Mouse (Mus musculus): ENCODE results near the gene 9930022D16Rik.

DNA sequence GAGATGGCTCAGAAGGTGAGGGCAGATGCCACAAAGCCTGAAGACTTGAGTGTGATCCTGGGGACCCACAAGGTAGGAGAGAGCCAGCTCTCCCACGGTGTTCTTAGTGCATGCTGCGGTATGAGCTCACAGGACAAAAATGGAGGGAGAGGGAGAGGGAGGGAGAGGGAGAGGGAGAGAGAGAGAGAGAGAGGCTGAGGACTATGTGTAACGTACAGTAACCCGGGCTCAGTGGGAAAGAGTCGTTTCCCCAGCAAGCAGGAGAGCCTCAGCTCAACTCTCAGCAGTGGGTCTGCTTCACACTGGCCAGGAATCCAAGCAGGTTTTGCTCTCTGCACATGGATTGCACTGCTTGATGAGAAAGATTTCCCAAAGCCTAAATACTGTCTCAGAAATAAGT lies 25.5 kb downstream of the 9930022D16Rik start:
- TF ChIP-seq CTCF (IDR thresholded peaks at IDR 0.05 in 2 of 3, conservative IDR thresholded peaks at IDR 0.05 in 1 of 3; ENCODE audit: control insufficient read depth in 1 of 3, insufficient read depth in 1 of 3, low read depth in 2 of 3, low read length in 3 of 3, poor library complexity in 1 of 3, severe bottlenecking in 1 of 3), result no peak
- TF ChIP-seq ZC3H11A (IDR thresholded peaks at IDR 0.05; ENCODE audit: low read depth, low read length), result no peak
- TF ChIP-seq EP300 (IDR thresholded peaks at IDR 0.05; ENCODE audit: low read depth in 1 of 2, low read length in 2 of 2), result no peak

Data from MEL (cell line).